Mouse (Mus musculus) heart, embryonic 15.5 days (tissue): ENCODE data around the gene Cmtm8. TPM values are rescaled to one million over a fixed set of nuclear protein-coding genes. Genes with fewer than 3 reads are reported as not detected.
A peak's percentile ranks its signal among the peaks of the same experiment; 100 is the strongest.

Source experiments
- ATAC-seq: fragments of 200-750 bp; cut with Nextera tagmentation; replicated peaks from 2 replicates; pipeline ENCODE4 v1.8.0; 2017; ENCODE audit warnings: low read depth, moderate TSS enrichment; ENCODE audit not compliant: insufficient number of reproducible peaks, insufficient read depth, low FRiP score
- H3K27ac ChIP-seq: fragments of 300-500 bp; sonication (generic); 2 replicates; pipeline ENCODE4 v1.5.1; 2015; ENCODE audit warnings: mild to moderate bottlenecking, inconsistent platforms
- H3K27me3 ChIP-seq: fragments of 300-500 bp; sonication (generic); 2 replicates; pipeline ENCODE4 v1.6.1; 2015; ENCODE audit warnings: inconsistent platforms
- H3K36me3 ChIP-seq: fragments of 300-500 bp; sonication (generic); 2 replicates; pipeline ENCODE4 v1.6.1; 2015; ENCODE audit warnings: mild to moderate bottlenecking, inconsistent platforms
- H3K4me1 ChIP-seq: fragments of 300-500 bp; sonication (generic); replicated peaks from 2 replicates; pipeline ENCODE4 v1.6.1; 2015; ENCODE audit warnings: inconsistent platforms
- H3K4me2 ChIP-seq: fragments of 300-500 bp; sonication (generic); 2 replicates; pipeline ENCODE4 v1.6.1; 2015; ENCODE audit warnings: inconsistent platforms, mild to moderate bottlenecking, moderate library complexity
- H3K4me3 ChIP-seq: fragments of 300-500 bp; sonication (generic); 2 replicates; pipeline ENCODE4 v1.5.1; 2015; ENCODE audit warnings: mild to moderate bottlenecking, inconsistent platforms
- H3K9ac ChIP-seq: fragments of 300-500 bp; sonication (generic); 2 replicates; pipeline ENCODE4 v1.6.1; 2015; ENCODE audit warnings: mild to moderate bottlenecking, inconsistent platforms
- H3K9me3 ChIP-seq: fragments of 300-500 bp; sonication (generic); replicated peaks from 2 replicates; pipeline ENCODE4 v1.6.1; 2016; ENCODE audit warnings: inconsistent platforms
- WGBS: fragments of 180-500 bp; shearing (Covaris S2); methylation state at CpG from one replicate; pipeline ENCODE4 v1.1.7; 2015; ENCODE audit warnings: mixed read lengths; 5-methylcytosine and 5-hydroxymethylcytosine counted together
- polyA plus RNA-seq: library from polyadenylated mRNA; unstranded; fragments of >200 nt; fragmentation: Nextera tagmentation; extraction: Ambion mirVana; gene quantifications from 2 replicates; pipeline ENCODE4 v1.2.1, GENCODE M21; 2015

The Cmtm8 gene
- polyA plus RNA-seq, 1 experiment from 2014 or later = 15.0 TPM

GRCm38 (mm10) chr9:114752311-114752710 is 91.6 kb downstream of the Cmtm8 start:
- Histone ChIP-seq H3K4me3 (no peak overlapping the region), H3K9me3 (no peaks in the 10 kb centered on the region), H3K9ac (peak overlapping the region; percentile 24; the same call in 1 of the 2 replicates), H3K27ac (no peak overlapping the region), H3K27me3 (no peaks in the 10 kb centered on the region), H3K4me2 (peak overlapping the region; percentile 88), H3K36me3 (peaks cover 30% of the 10 kb centered on the region), H3K4me1 (peaks cover 7% of the 10 kb centered on the region)
- WGBS = 66% methylated on average over 9 of the region's 9 CpGs
- no peak for ATAC-seq

GRCm38 (mm10) chr9:114751582-114751981 is 92.4 kb downstream of the Cmtm8 start:
- 79% methylated on average over 3 of the region's 3 CpGs for WGBS
- no peaks in the 10 kb centered on the region for H3K27me3 ChIP-seq
- H3K27ac ChIP-seq = no peak overlapping the region
- H3K4me3 ChIP-seq = no peak overlapping the region
- ATAC-seq = no peak
- H3K4me1 ChIP-seq = peaks cover 7% of the 10 kb centered on the region
- no peak overlapping the region for H3K9ac ChIP-seq
- no peaks in the 10 kb centered on the region for H3K9me3 ChIP-seq
- H3K36me3 ChIP-seq = peaks cover 34% of the 10 kb centered on the region
- H3K4me2 ChIP-seq = no peak overlapping the region

GRCm38 (mm10) chr9:114747466-114747865 is 96.5 kb downstream of the Cmtm8 start:
- no peaks in the 10 kb centered on the region for H3K27me3 ChIP-seq
- H3K36me3 ChIP-seq = peaks cover 32% of the 10 kb centered on the region
- no peak for ATAC-seq
- WGBS = 79% methylated on average over 12 of the region's 12 CpGs
- no peak overlapping the region for H3K4me3 ChIP-seq
- no peak overlapping the region for H3K4me2 ChIP-seq
- H3K4me1 ChIP-seq = peaks cover 12% of the 10 kb centered on the region
- H3K27ac ChIP-seq = no peak overlapping the region
- no peak overlapping the region for H3K9ac ChIP-seq
- H3K9me3 ChIP-seq = no peaks in the 10 kb centered on the region

- Histone ChIP-seq H3K27ac (no peak overlapping the region), H3K9ac (no peak overlapping the region), H3K4me1 (peaks cover 12% of the 10 kb centered on the region), H3K4me2 (no peak overlapping the region), H3K4me3 (no peak overlapping the region), H3K9me3 (no peaks in the 10 kb centered on the region), H3K27me3 (no peaks in the 10 kb centered on the region), H3K36me3 (peaks cover 36% of the 10 kb centered on the region)
- ATAC-seq = no peak
- 78% methylated on average over 10 of the region's 10 CpGs for WGBS
Observed at GRCm38 (mm10) chr9:114747012-114747411, 96.9 kb downstream of the Cmtm8 start.

- 52% methylated on average over 4 of the region's 4 CpGs for WGBS
Observed at GRCm38 (mm10) chr9:114745654-114746053, 98.3 kb downstream of the Cmtm8 start.

GRCm38 (mm10) chr9:114745163-114745562 is 98.8 kb downstream of the Cmtm8 start:
- H3K36me3 ChIP-seq = peaks cover 33% of the 10 kb centered on the region
- peaks cover 12% of the 10 kb centered on the region for H3K4me1 ChIP-seq
- WGBS = 38% methylated on average over 4 of the region's 4 CpGs
- H3K4me2 ChIP-seq = no peak overlapping the region
- H3K4me3 ChIP-seq = no peak overlapping the region
- ATAC-seq = no peak
- no peaks in the 10 kb centered on the region for H3K27me3 ChIP-seq
- no peaks in the 10 kb centered on the region for H3K9me3 ChIP-seq
- H3K27ac ChIP-seq = no peak overlapping the region
- no peak overlapping the region for H3K9ac ChIP-seq

More at GRCm38 (mm10) chr9:114745654-114746053, 98.3 kb downstream of the Cmtm8 start:
- Histone ChIP-seq H3K27me3 (no peaks in the 10 kb centered on the region), H3K36me3 (peaks cover 36% of the 10 kb centered on the region), H3K4me3 (no peak overlapping the region), H3K4me1 (peaks cover 12% of the 10 kb centered on the region), H3K9me3 (no peaks in the 10 kb centered on the region), H3K27ac (no peak overlapping the region), H3K4me2 (no peak overlapping the region), H3K9ac (no peak overlapping the region; the same call in 1 of the 2 replicates)
- ATAC-seq = no peak

GRCm38 (mm10) chr9:114742731-114743130 is 101.2 kb downstream of the Cmtm8 start:
- Histone ChIP-seq H3K4me2 (no peak overlapping the region), H3K4me3 (no peak overlapping the region), H3K9me3 (no peaks in the 10 kb centered on the region), H3K36me3 (peaks cover 16% of the 10 kb centered on the region), H3K9ac (no peak overlapping the region), H3K27me3 (no peaks in the 10 kb centered on the region), H3K27ac (peak overlapping the region; percentile 25; the same call in 1 of the 2 replicates), H3K4me1 (peaks cover 12% of the 10 kb centered on the region)
- no peak for ATAC-seq
- 75% methylated on average over 2 of the region's 2 CpGs for WGBS

- H3K27ac ChIP-seq = no peak overlapping the region
- H3K36me3 ChIP-seq = peaks cover 5% of the 10 kb centered on the region
- H3K9me3 ChIP-seq = no peaks in the 10 kb centered on the region
- H3K4me3 ChIP-seq = no peak overlapping the region
- no peak for ATAC-seq
- 80% methylated on average over 9 of the region's 9 CpGs for WGBS
- no peaks in the 10 kb centered on the region for H3K27me3 ChIP-seq
- H3K4me1 ChIP-seq = peaks cover 23% of the 10 kb centered on the region
- no peak overlapping the region for H3K9ac ChIP-seq
- no peak overlapping the region for H3K4me2 ChIP-seq
Observed at GRCm38 (mm10) chr9:114740336-114740735, 103.6 kb downstream of the Cmtm8 start.

Other genes with a start within 250 kb of the Cmtm8 start
- 31.0 and 40.3 TPM in 2 replicates for gene Cnot10, start 204.0 kb downstream of the Cmtm8 start, polyA plus RNA-seq
- gene Dync1li1, start 155.4 kb downstream of the Cmtm8 start, polyA plus RNA-seq = 72.3 and 73.5 TPM in 2 replicates
- 39.3 and 47.0 TPM in 2 replicates for gene Cmtm6, start 113.0 kb downstream of the Cmtm8 start, polyA plus RNA-seq
- 97.5 and 134 TPM in 2 replicates for gene Cmtm7, start 62.3 kb downstream of the Cmtm8 start, polyA plus RNA-seq
- gene Gpd1l, start 89.8 kb upstream of the Cmtm8 start, polyA plus RNA-seq = 14.5 and 18.8 TPM in 2 replicates
- gene Osbpl10, start 134.4 kb upstream of the Cmtm8 start, polyA plus RNA-seq = 1.3 and 4.8 TPM in 2 replicates
- 174 and 306 TPM in 2 replicates for gene Rps27rt, start 138.6 kb upstream of the Cmtm8 start, polyA plus RNA-seq